Mouse (Mus musculus): ENCODE results near the gene Wasl. TPM values are rescaled to one million over a fixed set of nuclear protein-coding genes. Genes with fewer than 3 reads are reported as not detected.

Wasl gene
- total RNA-seq, 2 experiments from 2014 or later, result 6.4 to 34.0 TPM

DNA sequence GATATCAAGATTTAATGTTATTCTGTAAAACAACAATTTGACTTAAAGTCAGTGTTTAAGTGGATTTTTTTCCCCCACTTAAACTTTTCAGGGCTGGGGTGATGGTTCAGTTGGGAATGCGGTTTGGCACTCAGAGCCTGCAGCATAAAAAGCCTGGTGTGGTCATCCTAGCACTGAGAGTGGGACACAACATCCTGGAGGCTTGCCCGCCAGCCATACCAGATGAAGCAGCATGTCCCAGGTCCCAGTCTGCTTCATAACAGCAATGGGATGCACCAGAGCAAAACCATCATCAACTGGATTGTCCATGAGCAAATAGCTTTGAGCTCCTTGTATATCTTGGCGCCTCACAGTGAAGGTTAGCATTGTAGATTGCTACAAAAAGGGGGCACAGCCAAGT lies 56.1 kb downstream of the Wasl start:
- no peak for ATAC-seq (replicated peaks; ENCODE audit: low FRiP score, low TSS enrichment, poor library complexity, severe bottlenecking)

GRCm38 (mm10) chr6:24608129-24608528 lies 56.7 kb downstream of the Wasl start:
- no peak for ATAC-seq (replicated peaks; ENCODE audit: low FRiP score, low TSS enrichment, poor library complexity, severe bottlenecking)

DNA sequence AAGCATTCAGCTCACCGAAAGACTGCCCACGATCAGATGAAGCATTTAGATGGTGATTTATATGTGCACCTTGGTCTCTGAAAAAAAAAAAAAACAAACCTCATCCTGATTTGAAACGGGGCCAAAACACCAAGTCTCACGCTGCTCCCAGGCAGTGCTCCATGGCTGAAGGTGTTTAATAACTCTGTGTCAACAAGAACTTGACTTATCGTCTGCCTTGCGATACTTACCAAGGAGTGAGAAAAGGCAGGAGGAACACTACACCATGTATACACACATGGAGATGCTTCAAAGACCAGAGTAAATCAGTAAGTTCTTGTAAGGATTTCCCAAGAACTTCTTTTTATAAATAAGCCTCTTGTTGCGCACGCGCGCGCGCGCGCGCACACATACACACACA lies 57.3 kb downstream of the Wasl start:
- no peak for ATAC-seq (replicated peaks; ENCODE audit: low FRiP score, low TSS enrichment, poor library complexity, severe bottlenecking)

DNA sequence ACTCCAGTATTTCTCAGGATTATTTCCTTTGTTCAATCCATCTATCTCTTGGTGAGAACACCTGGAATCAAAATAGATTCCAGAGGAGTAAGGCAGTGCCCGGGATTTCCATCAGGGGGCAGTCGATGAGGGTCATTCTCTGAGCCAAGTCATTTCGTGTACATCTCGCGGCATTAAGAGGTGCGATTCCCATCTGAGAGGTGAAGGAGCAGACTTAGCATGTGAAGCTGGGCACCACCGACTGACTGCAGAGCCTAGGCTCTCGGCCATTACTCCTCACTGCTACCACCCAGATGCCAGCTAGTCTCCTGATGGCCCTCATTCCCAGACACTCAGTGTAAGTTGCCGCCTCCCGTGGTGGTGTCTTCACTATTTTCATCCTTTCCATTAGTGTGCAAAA lies 58.3 kb downstream of the Wasl start:
- no peak for ATAC-seq (replicated peaks; ENCODE audit: low FRiP score, low TSS enrichment, poor library complexity, severe bottlenecking)

DNA sequence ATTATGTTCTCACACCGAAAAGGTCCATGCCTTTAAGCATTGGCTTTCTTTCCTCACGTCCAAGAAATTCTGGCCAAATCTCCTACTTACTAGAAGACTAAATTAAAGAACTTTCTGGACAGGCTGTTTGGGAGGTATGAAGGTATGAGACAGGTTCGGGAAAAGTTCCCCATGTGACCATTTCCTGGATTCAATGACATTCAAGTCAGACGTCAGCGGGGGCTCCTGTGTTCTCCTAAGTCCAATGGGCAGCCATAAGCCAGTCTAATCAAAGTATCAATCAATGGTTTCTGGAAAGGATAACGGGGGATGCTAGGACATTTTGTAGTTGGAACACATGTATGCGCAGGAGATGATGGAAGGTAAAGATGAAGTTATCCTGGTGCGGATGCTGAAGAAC lies 59.2 kb downstream of the Wasl start:
- ATAC-seq (replicated peaks; ENCODE audit: low FRiP score, low TSS enrichment, poor library complexity, severe bottlenecking), result no peak

GRCm38 (mm10) chr6:24604289-24604688 lies 60.5 kb downstream of the Wasl start:
- no peak for ATAC-seq (replicated peaks; ENCODE audit: low FRiP score, low TSS enrichment, poor library complexity, severe bottlenecking)

GRCm38 (mm10) chr6:24602993-24603392 lies 61.8 kb downstream of the Wasl start:
- no peak for ATAC-seq (replicated peaks; ENCODE audit: low FRiP score, low TSS enrichment, poor library complexity, severe bottlenecking)

- ATAC-seq (replicated peaks; ENCODE audit: low FRiP score, low TSS enrichment, poor library complexity, severe bottlenecking), result no peak
These were observed 62.5 kb downstream of the Wasl start for GRCm38 (mm10) chr6:24602351-24602750.

DNA sequence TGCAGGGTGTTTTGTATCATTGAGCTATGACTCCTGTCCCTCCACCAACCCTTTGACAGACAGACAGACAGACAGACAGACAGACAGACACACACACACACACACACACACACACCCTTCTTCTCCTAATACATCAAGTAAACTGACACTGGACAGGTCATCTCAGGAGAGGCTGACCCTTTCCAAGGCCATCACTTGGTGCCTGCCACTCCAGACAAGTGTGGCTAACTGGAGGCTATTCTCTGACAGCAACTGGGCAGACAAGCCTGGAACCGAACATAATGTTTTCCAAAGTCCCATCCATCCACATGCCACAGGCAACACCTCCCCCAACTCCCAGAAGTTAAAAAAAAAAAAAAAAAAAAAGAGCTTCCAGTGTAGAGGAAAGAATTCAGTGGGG lies 63.1 kb downstream of the Wasl start:
- ATAC-seq (replicated peaks; ENCODE audit: low FRiP score, low TSS enrichment, poor library complexity, severe bottlenecking), result no peak

DNA sequence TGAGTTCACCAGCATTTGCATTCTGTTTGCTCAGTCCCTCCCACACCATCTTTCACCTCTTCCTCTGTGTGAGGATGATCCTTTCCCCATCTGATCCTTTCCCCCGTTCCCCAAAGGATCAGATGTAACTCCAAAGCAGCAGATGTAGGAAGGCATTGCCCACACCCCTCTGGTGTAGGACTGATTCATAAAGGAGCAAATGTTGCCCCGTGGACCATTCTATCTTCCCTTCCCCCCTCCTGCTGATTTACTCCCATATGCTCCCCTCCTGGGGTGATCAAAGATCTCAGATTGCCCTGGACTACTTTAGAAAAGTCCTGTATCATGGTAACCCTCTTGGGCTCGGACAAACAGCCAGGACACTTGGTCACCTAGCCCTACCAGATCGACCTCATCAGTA lies 64.1 kb downstream of the Wasl start:
- ATAC-seq (replicated peaks; ENCODE audit: low FRiP score, low TSS enrichment, poor library complexity, severe bottlenecking), result no peak

DNA sequence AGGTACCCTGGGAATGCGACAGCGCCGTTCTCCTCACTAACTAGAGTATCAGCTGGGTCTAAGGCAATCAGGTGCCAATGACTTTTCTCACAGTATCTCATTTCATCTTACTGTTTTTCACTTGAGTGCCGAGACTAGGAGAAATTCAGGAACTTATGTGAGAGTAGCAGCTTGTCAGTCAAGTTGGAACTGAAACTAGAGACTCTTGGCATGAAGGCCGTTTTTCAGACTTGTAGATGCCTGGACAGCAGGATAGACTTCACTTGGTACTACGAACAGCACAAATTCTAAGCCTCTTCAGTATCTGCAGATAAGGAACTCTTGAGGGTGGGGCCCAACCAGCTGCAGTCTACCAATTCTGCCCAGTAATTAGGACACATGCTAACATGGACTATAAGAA lies 64.7 kb downstream of the Wasl start:
- ATAC-seq (replicated peaks; ENCODE audit: low FRiP score, low TSS enrichment, poor library complexity, severe bottlenecking), result no peak

GRCm38 (mm10) chr6:24599639-24600038 lies 65.2 kb downstream of the Wasl start:
- no peak for ATAC-seq (replicated peaks; ENCODE audit: low FRiP score, low TSS enrichment, poor library complexity, severe bottlenecking)

GRCm38 (mm10) chr6:24599179-24599578 lies 65.6 kb downstream of the Wasl start:
- no peak for ATAC-seq (replicated peaks; ENCODE audit: low FRiP score, low TSS enrichment, poor library complexity, severe bottlenecking)

DNA sequence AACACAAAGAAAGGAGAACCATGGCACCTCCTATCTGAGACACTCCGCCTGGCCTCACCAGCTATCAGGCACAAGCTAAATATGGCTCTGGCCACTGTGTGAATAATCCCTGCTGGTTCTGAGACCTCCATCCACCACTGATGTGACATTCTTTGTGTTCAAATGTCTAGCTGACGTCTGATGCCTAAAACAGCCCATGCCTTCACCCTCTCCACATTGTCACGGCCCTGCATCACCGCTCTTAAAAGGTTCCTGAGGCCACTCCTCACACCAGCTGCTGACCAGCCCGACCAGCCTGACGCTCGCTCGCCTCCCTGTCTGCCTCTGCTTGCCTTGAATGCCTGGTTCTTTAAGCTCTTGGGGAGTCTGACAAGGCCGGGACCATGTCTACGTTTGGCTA lies 67.3 kb downstream of the Wasl start, which contains the start of gene Lmod2:
Gene Lmod2 (plus strand): TSS at position 263 of the 400 bp plus-strand sequence.
- no peak for ATAC-seq (replicated peaks; ENCODE audit: low FRiP score, low TSS enrichment, poor library complexity, severe bottlenecking)

DNA sequence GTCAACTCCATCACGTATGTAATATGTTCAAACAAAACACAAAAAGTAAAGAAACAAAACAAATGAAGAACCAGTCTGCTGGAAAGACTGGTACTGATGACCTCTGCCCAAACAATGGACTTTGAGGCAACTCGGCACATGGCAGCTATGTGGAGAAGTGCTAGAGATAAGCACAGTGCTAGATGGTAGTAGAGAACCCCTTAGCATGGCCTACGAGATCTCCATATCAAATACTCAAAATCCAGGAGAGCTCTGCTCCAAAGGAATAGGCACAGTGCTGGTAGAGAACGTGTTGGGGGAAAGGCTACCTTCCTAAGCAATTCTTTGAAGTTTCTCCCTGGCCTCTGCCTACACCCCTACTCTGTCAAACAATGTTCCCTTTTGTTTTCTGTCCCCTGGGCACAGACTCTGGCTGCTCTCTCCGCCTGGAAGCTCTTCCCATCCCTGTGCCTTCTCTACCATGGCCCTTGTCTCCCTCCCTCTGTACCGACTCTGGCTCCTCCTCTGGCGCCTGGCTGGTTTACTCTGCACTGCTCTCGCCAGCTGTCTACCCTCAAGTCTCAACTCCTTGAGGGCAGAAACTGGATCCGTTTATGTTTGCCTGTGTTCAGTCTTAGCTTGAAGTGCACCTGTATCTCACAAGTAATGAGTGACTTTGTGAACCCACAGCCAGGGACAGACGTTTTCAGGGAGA lies 73.1 kb downstream of the Wasl start:
- ATAC-seq (replicated peaks; ENCODE audit: low FRiP score, low TSS enrichment, poor library complexity, severe bottlenecking), result no peak

DNA sequence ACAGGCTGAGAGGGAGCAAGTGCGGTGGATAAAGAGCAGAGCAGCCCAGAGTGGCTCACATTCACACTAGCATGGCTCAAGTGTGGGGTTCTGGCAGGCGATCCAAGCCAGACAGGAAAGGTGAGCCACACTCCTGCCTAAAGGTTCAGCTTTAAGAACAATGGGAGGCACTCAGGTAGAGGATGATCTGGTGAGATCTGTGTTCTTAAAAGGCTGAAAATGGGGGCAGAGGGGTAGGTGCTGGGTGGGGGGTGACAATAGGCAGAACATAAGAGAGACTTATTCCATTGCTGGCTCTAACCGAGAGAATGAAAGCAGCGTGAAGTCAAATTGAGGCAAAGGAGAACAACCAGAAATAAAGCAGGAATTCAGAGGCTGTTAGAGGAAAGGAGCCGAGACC lies 74.5 kb downstream of the Wasl start:
- ATAC-seq (replicated peaks; ENCODE audit: low FRiP score, low TSS enrichment, poor library complexity, severe bottlenecking), result no peak

- no peak for ATAC-seq (replicated peaks; ENCODE audit: low FRiP score, low TSS enrichment, poor library complexity, severe bottlenecking)
These were observed 77.9 kb downstream of the Wasl start for GRCm38 (mm10) chr6:24586885-24587284.

DNA sequence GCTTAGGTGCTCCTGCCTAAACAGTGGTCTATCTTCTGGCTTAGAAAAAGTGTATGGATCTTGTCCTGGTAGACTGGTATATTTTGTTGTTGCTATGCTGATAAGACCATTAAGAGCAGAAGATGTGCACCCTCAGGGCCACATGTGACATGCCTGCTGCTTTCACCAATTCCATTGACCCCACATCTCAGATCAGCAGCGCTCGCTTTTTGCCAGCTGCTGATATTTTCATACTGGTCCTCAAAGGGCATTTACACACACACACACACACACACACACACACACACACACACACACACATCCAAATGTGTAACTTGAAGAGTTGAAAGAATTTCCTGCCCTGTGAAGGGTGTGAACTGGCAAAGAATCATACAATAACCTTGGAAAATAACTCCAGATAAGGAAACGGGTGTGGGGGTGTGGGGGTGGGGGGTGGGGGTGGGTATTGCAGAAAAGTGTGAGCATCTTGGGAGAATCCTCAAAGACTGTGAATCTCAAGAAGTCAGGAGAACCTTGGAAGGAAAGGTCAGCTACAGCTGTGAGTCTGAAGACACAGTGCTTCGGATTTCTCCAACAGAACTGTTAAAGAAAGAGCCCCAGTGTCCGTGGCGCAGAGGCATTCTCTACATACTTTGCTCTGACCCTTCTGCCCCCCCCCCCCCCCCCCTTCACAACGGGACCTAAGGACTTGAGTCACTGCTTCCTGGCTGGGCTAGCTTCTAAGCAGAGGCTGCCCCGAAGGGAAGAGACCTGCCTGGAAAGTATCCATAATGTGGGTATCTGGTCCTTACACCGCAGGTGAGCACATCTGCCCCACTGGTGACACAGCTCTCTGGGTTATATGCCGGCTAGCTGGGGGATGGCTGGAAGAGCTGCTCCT lies 79.1 kb downstream of the Wasl start:
- no peak for ATAC-seq (replicated peaks; ENCODE audit: low FRiP score, low TSS enrichment, poor library complexity, severe bottlenecking)

GRCm38 (mm10) chr6:24583456-24583855 lies 81.4 kb downstream of the Wasl start:
- no peak for ATAC-seq (replicated peaks; ENCODE audit: low FRiP score, low TSS enrichment, poor library complexity, severe bottlenecking)

DNA sequence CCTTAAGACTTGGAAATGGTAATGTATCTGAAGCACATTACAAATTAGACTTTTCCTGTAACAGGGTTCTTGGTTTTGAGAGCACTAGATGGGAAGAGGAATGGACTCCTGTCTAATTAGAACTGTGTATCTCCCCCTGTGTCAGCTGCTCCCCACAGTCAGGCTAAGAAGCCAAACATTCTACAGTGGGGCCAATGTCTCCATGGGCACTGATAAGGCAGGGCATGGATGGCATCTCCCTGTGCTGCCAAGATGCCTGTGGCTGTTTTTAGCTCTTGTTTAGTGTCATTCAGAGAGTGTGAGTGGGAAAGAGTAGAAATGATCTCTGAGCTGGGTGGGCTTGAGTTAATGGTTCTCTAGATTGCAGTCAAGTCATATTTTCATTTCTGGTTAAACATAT lies 91.5 kb downstream of the Wasl start:
- no peak for ATAC-seq (replicated peaks; ENCODE audit: low FRiP score, low TSS enrichment, poor library complexity, severe bottlenecking)

GRCm38 (mm10) chr6:24572431-24572830 lies 92.4 kb downstream of the Wasl start:
- no peak for ATAC-seq (replicated peaks; ENCODE audit: low FRiP score, low TSS enrichment, poor library complexity, severe bottlenecking)

Data from megakaryocyte-erythroid progenitor cell, adult 5-6 weeks (primary cell).